Mouse (Mus musculus) cortical plate, adult 2 months (tissue): ENCODE measurements around the gene Pin1.

Experiments
- CTCF ChIP-seq: fragments of 200-500 bp; IDR thresholded peaks from 2 replicates; pipeline ENCODE4 v1.5.1; 2011; ENCODE audit warnings: mild to moderate bottlenecking, control low read depth, low read length; ENCODE audit not compliant: insufficient read depth; ENCODE audit errors: extremely low read depth
- POLR2A ChIP-seq: fragments of 200-500 bp; IDR thresholded peaks from 2 replicates; pipeline ENCODE4 v1.6.1; 2011; ENCODE audit warnings: mild to moderate bottlenecking, low read length, control low read depth; ENCODE audit not compliant: insufficient read depth; ENCODE audit errors: extremely low read depth

- TF ChIP-seq CTCF (no peak), POLR2A (no peak)
These were observed 41.0 kb downstream of the Pin1 start for GRCm38 (mm10) chr9:20692863-20693262.
